Mouse (Mus musculus): Measurements from ENCODE around the gene Kcnq2.

DNA sequence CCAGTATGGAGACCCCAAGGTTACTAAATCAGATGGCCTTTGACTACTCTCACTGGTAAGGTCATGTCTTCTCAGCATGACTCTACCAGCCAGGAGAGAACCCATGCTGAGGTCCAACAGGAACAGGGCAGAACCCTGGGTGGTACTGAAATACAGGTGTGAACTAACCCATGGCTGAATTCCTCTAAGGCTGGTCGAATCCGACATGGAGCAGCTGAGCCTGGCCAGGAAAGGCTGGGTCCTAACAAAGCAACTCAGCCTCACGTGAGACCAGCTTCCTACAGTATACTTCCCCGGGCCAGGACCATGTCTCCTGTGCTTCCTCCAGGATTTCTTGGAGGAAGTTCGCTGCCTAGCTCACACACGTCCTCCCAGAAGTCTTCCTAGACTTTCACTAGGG is 98.5 kb downstream of the Kcnq2 start:
- no peak for TF ChIP-seq POLR2A (IDR thresholded peaks at IDR 0.05; ENCODE audit: insufficient read depth, low read depth, low read length)
- no peak for TF ChIP-seq CTCF (IDR thresholded peaks at IDR 0.05)
- no peak for TF ChIP-seq EP300 (IDR thresholded peaks at IDR 0.05; ENCODE audit: insufficient read depth, low read depth, low read length)
